Mouse (Mus musculus) kidney, postnatal 10 days (tissue): ENCODE data around the gene Rae1.

Experiments used
- DNase-seq: peaks from one replicate; pipeline ENCODE4 v3.0.0; 2021; ENCODE audit warnings: mixed read lengths

Gene Rae1

DNA sequence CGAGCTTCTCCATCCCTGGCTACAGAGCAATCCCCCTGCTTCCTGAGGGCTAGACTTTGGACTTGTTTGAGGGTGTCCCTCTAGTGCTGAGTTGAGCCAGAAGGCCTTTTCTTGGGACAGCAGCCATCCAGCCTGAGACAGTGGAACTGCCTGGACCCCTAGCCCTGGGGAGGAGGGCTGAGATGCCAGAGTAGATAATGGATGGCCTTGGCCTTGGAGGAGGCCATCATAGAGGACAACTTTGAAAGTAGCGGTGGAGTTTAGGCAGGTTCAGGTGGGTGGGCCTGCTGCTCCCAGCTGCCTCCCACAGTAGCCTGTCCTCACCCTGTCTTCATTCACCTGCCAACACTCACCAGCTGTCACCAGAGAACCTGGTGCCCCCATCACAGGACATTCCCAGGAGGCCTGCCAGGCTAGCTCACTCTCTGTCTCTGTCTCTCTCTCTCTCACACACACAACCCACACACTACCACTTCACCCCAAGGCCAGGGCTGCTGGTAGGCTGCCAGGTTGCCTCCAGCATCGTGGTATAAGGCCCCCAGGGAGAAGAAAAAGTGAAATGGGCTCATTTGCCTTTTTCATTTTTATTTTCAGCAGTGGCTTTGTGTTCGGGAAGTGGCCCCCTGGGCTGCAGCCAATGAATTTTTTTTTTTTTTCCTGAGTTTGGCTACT is 28.0 kb downstream of the Rae1 start:
- peak; percentile 10 for DNase-seq

DNA sequence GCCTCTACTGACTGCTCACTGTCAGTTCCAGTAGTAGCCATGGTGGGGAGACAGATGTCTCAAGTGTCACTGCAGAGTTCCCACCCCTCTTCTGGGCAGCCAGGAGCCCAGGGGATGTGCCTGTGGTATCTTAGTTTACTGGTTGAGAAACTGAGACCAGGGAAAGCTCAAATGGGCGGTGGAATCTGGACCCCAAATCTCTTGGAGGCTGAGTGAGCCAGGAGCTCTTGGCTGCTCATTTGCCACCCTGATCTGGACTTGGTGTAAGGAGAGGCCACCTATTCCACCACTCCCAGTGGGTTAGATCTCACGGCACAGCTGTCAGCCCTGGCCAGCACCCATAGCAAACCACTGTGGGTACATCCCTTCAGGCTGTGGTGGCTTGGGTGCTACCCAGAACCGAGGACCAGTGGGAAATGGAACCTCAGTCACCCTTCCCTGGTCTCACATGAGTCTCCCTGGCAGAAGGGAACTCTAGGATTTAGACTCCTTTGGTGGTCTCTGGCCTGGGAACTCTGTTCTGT is 28.7 kb downstream of the Rae1 start:
- peak; percentile 4 for DNase-seq

DNA sequence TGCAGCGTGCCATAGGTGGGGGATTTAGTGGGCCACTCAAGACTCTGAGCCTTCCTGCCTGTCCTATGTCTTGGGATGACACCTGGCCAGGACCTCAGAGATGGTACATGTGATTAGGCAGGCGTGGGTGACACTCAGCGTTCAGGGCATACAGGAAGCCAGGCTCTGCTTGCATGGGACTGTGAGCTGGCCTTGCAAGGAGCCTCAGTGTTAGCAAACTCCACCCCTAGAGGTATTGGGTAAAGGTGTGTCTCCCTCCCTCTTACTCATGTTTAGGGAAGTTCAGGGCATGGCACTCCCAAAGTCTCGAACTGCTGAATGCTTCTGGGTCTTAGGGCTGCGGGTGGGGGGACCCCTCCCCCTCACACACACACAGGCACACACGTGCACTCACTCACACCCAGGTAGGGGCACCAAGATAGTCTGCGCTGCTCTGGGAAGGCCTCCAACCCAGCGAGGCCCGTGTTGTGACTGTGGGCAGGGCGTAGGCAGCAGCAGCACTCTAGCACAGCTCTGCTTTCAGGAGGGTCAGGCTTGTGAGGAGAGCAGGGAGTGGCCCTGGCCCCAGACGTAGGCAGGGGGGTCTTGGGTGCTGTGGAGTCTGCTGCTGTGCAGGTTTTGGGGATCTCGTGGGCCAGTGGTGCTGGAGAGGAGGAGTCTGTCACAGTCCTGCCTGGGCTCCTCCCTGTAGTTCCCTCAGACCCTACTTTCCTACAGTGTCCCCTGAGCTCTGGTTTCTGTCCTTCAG is 30.8 kb downstream of the Rae1 start:
- DNase-seq = no peak

- no peak for DNase-seq
Measured at GRCm38 (mm10) chr2:173033531-173033930, 33.6 kb downstream of the Rae1 start.

DNA sequence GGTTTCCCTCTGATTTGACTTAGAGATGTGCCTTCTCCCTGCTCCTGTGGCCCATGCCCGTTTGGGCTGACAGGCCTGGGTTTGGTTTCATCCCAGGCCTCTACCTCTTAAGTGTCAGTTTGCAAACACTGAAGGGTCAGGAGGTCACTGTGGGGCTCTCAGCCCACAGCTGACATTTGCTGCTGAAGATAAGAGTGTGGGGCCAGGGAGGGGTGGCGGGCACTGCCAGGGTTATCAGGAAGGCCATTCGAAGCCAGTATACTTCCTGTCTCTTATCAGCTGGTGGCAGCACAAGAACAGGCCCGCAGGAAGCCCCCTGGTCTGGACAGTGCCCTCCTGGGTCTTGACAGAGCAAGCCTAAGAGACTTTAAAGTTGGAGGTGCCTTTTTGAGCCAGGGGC is 35.1 kb downstream of the Rae1 start:
- no peak for DNase-seq

GRCm38 (mm10) chr2:173035653-173036052 is 35.7 kb downstream of the Rae1 start:
- DNase-seq = no peak

GRCm38 (mm10) chr2:173036055-173036454 is 36.1 kb downstream of the Rae1 start:
- no peak for DNase-seq

- DNase-seq = no peak
Measured at GRCm38 (mm10) chr2:173036611-173037010, 36.7 kb downstream of the Rae1 start.

- no peak for DNase-seq
Measured at GRCm38 (mm10) chr2:173037347-173037746, 37.4 kb downstream of the Rae1 start.

GRCm38 (mm10) chr2:173037827-173038607 is 38.1 kb downstream of the Rae1 start:
- no peak for DNase-seq

DNA sequence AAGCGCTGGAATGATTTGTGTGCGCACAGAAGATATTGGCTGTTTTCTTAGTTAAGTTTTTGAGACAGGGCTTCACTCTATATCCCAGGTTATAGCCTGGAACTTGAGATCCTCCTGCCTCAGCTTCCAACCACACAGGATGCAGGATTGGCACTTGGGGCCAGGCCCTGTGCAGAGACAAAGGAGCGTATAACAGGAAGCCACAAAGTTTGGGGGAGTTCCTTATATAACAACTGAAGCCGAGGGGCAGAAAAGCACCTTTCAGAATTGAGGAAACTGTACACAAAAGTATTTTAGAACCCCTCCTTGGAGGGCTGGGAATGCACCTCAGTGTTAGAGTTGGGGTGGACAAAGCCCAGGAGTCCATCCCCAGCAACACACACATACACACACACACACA is 39.1 kb downstream of the Rae1 start:
- no peak for DNase-seq

DNA sequence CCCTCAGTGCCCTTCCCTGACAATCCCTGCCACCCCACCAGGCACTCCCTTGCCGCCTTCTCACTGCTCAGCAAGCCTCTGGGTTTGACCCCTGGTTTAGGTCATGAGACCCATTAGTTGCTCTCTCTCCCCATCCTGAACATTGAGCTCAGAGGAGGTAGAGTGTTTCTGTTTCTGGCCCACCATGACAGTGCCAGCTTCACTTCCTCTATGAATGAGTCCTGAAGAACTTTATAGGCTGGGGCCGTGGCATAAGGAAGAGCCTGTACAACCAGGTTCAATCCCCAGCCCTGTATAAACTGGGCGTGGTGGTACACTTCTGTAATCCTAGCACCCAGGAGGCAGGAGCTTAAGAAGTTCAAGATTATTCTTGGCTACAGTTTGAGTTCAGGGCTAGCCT is 40.9 kb downstream of the Rae1 start:
- no peak for DNase-seq

- DNase-seq = no peak
Measured at GRCm38 (mm10) chr2:173041242-173041641, 41.3 kb downstream of the Rae1 start.

GRCm38 (mm10) chr2:173041893-173042292 is 42.0 kb downstream of the Rae1 start:
- no peak for DNase-seq

GRCm38 (mm10) chr2:173042504-173043162 is 42.7 kb downstream of the Rae1 start:
- no peak for DNase-seq

- DNase-seq = peak; percentile 52
Measured at GRCm38 (mm10) chr2:173044198-173044970, 44.5 kb downstream of the Rae1 start.

GRCm38 (mm10) chr2:173046582-173047297 is 46.8 kb downstream of the Rae1 start:
- DNase-seq = peak; percentile 35

DNA sequence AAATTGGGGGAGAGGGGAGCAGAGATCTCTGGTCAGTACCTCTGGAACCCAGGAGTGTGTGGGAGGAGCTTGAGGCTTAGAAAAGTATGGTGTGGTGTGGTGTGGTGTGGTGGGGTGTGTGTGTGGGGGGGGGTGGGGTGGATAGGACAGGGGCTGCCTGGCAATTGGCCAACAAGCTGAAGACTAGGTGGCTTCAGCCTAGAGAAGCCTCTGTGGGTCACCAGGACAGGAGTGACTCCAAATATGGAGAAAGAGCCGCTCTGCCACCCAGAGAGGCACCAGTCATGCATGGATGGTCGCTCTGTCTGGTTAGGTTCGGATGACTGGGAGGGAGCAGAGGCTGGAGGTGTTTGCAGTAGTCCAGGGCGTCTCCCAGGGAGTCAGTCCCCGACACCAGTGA is 47.6 kb downstream of the Rae1 start:
- DNase-seq = peak; percentile 47

GRCm38 (mm10) chr2:173048041-173048745 is 48.3 kb downstream of the Rae1 start:
- no peak for DNase-seq

DNA sequence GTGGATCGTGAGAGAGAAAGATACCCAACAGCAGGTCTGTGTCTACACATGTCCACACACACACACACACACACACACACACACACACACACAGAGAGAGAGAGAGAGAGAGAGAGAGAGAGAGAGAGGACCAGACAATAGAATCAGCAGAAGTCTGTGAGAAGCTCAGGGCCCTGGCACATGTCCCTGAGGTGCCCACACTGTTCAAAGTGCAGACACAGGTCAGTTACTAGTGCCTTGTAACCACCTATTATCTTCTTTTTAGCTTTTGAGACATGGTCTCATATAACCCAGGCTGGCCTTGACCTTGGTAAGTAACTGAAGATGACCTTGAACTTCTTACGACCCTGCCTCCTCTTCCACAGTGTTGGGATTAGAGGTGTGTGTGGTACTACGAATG is 49.3 kb downstream of the Rae1 start:
- DNase-seq = no peak

DNA sequence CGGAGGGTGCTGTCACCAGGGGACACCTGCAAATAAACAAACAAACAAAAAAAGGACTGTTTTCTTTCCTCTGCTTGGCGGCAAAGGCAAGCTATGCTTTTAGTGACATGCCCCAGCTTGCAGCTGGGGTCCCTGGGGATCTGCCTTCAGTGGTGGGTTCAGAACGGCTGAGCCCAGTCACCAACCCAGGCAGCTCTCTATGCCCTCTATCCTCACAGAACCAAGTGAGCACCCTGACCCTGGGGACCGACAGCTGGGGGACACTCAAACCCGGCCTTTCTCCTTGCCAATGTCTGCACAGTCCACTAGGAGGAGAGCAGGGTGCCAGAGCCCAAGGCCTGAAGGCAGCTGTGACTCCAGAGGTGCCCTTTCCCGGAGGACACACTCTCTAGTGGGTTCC is 49.9 kb downstream of the Rae1 start:
- DNase-seq = no peak
